Mouse (Mus musculus) layer of hippocampus, postnatal 36 days (tissue): ENCODE measurements at regions not wholly inside any gene's neighbourhood (a gene's known extent, or its start where the extent isn't known, plus 50 kb on each side); places are given as distances from the start of the nearest gene placed in this dataset.

Experiments
- DNase-seq, 2 experiments: peaks; one replicate each; pipeline ENCODE4 v3.0.0; 2022

DNA sequence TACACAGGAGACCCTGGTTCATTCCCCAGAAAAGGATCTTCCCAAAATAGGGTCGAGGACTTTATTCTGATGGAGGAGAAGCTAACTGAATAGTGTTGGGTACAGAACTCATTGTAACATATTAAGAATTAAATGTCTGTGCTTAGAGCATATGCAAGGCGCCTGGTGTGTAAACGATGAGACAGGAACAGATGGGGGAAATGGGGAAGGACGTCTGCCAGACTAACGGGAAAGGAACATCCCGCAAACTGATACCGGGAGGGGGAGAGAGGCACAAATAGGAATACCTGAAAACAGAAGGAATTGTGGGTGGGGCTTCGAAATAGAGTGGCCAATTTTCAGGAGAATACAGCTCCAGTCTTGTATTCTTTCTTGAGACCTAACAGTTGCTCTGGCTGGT is 268.6 kb upstream of the Tbx3 start:
- DNase-seq, result peak; percentile 44 to 53

DNA sequence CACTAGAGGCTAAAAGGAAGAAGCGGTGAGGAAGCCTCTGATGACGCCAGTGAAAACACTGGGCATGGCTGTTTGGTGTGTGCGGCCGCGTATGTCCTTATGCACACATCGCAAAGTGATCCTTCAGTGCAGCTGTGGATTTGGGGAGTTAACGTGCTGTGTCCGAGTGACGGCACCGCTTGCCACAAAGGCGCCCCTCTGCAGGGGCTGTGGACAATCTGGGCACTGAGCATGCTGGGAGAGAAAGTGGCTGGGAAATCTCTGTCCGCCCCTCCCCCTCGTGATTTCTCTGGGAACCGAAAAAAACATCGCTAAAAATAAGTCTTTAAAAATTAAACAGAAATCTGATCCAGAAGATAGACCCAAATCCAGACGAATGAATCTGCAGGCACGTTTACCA is 267.8 kb upstream of the Tbx3 start:
- peak; percentile 7 to 9 for DNase-seq

DNA sequence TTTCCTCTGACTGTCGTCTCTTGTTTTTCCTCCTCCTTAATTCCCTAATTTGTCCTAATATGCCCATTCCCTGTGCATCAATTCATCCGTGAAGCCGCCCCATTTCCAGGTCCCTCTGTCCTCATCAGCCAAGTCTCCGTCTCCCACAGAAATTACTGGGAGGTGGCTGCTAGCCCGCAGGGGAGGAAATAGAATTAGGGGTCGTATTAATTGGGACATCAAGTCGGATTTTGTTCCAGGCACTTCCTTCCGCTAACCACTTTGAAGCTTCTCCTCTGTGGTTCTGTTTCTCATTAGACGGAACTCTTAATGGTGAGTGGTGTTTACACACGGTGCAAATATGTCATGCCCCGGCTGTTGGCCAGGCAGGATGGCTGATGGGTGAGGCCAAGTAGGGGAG is 259.5 kb upstream of the Tbx3 start:
- no peak for DNase-seq

DNA sequence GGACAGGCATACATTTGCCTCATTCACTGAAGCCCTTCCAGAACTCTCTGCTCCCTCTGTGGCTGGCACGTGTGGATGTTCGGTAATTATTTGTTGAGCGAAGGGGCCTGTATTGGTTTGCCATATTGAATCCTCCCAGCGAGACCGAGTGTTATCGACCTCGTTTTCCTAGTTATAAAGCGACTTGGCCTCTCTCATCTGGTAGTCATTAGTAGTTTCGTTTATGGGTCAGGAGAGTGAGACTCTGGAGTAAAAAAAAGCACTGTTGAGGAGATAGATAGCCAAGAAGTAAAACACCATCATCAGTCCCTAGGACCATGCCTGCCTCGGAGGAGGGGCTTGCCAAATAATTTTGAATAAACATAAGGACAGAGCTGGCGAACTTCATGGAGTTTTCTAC is 254.6 kb upstream of the Tbx3 start:
- DNase-seq, result no peak

DNA sequence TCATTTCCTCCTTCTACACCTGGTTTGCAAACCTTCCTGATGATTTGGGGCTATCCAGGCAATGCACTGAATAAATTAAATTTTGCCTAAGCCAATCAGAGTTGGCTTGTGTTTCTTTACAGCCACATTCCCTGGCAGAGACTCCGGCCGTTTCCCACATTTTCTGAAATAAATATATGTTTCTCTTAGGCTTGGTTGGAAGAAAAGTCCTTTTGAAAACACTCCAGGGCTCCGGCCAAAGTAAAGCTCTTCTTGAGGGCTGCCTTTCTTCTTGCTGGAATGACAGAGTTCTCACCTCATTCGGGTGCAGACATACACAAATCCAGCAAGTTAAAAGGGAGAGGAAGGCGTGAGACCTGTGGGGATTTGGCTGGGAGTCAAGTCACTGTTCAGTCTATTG is 252.0 kb upstream of the Tbx3 start:
- DNase-seq, result no peak

DNA sequence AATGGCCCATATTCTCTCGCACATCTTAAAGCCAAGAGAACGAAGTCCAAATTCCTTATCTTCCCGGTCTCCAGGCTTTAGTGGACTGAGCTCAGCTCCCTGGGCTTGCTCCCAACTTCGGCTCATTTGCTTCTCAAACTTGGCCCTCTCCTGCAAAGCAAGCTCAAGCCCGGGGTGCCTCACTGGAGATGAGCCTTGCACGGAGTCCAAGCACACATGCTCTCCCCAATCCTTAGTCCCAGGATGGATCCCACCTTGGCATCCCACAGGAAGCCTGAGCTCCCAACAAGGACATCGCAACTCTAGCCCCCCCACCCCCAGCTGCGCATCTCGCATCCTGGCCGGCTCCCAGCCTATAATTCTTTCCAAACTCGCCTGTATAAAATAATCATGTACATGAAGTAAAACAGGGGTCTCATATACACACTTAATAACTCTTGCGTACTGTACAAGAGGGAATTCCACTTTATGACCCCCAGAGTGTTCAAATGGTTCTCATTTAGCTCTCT is 242.9 kb upstream of the Tbx3 start:
- no peak for DNase-seq

DNA sequence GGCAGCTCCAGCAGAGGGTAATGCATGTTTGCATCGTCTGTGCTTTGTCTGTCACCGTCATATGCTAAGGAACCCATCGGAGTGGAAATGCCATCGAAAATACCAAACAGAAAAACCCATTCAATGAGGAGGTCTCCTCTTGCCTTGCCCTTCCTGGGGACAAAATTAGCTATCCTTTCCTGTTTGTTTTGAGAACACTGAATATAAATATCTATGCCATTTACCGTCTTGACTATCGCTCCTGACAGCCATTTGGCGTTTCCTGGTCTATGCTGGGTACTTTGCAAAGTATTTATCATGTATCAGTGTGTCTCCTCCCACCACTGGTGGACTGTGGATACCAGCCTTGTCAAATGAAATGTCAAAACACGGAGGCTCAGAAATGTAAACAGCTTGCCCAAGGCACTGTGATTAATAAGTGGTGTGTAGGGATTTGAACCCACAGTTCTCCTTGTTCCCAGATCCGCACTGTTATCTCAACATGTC is 239.2 kb upstream of the Tbx3 start:
- DNase-seq, result no peak

DNA sequence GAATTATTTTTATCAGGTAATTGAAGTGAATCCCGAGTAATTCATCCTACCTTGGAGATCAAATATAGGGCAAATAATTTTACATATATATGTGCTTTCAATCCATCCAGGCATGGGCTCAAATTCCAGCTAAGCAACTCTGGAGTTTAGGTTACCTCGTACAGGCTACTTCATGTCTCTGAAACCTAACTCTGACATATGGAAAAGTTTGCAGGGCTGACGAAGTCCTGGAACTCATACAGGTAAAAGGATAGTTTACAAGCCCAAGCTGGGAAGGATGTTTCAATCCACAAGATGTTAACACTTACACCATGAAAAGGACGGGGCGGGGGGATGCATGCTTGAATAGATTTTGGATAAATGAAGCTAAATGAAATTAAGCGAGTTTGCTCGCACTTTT is 235.9 kb upstream of the Tbx3 start:
- no peak for DNase-seq

DNA sequence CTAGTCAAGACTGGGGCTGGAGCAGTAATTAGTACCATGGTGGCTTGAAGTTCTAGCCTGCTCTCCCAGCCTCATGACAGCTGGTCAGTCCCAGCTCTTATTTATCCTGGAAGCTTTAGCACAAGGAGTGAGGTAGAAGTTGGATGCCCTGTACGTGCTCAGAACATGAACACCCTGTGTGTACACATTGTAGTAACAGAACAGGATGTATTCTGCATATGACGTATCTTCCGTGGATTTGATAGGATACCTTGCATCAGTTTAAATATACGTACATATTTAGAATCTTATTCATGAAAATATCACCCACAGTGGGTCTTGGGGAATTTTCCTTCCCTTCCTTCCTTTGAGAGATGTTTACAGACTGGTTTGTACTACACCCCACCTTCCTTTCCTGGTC is 222.0 kb upstream of the Tbx3 start:
- no peak for DNase-seq

DNA sequence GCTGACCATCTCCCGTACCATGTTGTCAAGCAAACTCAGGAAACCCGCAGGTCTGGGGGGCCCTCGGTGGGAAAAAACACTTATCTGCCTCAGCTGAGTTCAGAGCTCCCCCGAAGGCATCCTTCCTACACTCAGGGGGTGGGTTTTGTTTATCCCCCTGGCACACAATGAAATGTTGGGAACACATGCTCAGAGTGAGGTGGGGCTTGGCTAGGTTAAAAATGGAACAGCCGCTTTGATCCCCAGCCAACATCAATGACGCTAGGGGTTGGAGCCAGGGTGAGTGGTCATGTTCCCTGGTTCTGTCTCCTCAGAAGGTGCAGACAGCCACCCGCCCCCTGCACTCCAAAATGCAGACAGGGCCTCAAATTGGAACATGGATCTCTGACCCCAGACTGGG is 221.3 kb upstream of the Tbx3 start:
- DNase-seq, result no peak

DNA sequence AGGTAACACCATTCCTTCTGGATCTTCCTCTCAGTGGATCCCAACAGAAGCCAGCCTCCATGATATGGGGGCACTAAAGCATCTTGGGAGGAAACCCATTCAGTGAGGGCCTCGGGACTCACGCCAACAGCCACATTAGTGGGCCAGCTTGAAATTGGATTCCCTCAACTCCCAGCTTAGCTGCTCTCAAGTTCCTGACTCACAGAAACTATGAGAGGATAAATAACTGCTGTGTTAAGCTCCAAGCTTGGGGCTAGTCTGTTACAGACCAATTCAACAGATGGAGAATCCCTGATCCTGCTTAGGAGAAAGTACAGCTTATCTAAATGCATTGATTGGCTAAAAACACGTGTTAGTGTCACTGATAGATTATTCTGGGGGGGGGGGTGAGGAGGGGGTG is 210.7 kb upstream of the Tbx3 start:
- DNase-seq, result no peak

DNA sequence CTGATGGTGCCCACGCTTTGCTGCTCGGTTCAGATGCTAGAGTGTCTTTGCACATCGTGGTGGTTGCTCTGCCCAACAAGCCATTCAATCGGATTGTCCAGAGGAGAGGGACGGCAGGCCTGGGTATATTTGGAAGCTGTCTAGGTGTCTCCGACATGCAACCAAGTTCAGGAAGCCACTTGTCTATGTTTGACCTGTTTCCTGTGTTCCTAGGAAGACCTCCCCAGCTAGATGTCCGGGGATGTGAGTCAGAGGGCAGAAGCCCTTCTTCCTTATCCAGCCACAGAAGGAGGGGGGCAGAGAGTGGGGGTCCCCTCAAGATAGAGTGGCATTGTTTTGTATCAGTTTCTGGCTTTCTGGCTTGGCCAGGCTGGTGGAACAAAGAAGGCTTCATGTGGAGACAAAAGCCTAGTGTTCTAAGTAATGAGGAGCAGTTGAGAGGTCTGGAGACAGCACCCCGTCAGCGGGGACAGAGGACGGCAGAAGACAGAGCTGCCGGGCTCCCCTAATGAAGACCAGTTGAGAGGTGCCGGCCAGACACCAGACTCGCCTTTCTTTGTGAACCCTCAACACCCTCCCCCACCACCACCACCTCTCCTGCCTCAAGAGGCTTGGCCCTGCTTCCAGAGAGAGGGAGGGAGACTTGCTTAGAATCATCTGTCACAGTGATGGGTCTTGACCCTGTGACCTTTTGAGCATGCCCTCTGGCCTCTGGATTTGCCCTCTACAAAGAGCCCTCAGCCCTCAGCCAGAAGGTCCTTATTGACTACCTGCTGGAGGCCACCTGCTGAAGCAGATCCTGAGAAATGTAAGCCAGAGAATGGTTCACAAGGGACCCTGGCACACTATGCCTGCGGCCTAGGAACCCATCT is 207.6 kb upstream of the Tbx3 start:
- DNase-seq, result no peak

DNA sequence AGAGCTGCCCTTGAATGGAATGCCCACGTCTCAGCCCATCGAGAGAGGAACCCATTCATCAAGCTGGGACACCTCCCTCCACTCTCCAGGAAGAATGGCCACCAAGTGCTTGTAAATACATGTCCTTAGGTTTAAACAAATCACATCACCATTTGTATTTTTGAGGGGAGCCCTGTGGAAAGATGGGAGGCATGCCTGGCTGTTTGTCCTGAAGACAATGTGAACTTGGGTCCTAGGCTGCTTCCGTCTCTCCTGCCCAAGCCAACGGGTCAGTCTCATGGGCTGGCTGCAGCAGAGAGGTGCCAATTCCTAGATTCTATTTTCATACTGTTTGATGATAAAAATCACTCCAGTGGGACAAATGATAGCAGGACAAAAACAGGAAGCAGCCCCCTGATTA is 205.9 kb upstream of the Tbx3 start:
- no peak for DNase-seq

DNA sequence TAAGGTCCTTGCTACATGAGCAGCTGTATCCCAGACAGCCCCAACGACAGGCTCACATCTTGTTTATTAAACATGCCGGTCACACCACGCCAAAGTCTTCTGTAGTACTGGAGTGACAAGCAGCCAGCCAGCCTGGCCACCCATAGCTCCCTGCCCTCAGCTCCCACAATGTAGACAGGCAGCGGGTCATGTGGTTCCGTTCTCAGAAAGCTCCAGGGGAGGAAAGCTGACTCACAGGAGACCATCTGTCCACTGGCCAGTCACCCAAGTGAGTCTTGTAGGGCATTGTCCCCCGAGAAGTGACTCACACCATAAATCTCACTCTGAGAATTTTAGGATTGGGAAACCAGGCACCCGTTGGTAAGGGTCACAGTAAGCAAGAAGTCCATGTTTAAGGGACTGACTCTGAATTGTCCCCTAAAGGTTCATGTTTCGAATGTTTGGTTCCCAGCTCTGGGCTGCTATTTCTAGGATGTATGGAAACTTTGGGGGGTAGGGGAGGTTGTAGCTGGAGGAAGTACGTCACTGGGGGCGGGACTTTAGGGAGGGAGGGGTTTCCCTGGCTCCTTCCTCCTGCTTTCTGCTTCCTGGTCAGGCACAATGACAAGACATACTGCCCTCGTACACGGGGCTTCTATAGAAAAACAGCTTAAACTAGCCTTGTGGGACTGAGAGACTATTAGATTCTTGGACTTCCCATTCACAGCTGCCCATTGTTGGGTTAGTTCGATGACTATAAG is 203.0 kb upstream of the Tbx3 start:
- no peak for DNase-seq

DNA sequence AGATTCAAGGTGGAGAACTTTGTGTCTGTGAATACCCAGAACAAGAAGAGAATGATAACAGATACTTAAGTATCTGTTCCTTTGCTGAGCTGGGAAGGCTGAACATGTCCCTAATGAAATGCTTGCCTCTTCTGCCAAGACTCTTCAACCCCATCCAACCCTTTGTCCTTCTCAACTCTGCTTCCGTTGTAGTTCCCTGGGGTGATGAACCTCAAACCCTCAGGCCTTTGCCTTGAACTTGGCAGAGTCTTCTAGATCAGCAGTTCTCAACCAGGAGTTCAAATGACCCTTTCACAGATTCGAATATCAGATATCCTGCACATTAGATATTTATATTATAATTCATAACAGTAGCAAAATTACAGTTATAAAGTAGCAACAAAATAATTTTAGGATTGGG is 192.5 kb upstream of the Tbx3 start:
- no peak for DNase-seq

DNA sequence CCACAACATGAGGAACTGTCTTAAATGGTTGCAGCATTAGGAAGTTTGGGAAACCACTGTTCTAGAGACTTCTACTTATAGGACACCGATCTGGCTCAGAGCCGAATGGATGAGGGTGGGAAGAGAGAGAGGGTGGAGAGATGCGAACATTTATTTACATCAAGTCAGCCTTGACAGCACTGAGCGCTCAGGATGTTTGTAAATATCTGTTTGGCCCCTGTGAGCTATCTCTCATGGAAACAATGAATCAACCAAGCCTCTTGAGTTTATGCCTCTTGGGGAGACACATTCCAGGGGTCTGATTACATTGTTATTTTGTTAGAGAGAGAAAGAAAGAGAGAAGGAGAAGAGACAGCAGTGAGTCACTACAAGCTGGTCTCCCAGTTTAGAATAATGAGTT is 192.1 kb upstream of the Tbx3 start:
- DNase-seq, result no peak

DNA sequence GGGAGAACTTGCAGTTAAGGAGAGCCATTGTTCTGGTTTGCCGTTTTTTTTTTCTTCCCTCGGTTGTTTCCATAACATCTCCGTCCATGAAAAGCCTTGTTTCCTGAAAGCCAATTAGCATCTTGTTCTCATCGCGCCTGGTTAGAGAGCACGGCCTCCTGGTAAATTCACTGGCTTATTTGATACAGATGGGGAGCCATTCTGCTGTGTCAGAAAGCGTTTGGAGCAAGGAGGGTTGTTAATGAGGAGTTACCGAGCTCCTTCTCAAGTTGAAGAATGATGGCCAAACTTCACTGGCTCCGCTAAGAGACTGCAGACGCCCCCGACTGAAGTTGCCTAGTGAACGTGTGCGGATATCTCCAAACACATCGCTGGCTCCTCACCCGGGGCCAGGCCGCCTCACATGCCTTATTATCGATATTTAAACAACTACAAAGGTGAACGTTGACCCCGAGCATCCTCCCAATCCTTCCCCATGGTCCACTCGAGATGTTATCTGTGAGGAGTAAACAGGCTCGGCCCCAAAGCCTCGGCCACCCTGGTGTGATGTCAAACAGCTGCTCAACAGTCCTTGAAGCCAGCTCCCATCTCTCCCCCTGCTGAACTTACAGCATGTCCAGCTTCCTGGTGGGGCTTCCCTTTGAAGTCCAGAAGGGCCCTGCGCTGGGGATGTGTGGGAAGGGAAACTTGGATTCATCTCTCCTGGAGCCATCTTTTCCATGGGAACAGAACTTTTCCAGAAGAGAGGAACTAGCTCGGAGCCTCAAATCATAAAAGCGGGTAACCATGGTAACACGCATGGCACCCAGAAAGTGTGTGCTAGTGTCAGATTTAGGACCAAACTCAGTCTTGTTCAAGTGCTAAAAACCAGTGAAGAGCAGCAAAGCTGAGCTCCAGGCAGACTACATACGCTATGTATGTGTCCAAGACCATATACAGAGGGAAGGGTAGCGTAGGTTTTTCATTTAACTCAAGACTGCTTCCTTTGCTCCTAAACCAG is 190.0 kb upstream of the Tbx3 start:
- DNase-seq, result peak; percentile 5 to 14

DNA sequence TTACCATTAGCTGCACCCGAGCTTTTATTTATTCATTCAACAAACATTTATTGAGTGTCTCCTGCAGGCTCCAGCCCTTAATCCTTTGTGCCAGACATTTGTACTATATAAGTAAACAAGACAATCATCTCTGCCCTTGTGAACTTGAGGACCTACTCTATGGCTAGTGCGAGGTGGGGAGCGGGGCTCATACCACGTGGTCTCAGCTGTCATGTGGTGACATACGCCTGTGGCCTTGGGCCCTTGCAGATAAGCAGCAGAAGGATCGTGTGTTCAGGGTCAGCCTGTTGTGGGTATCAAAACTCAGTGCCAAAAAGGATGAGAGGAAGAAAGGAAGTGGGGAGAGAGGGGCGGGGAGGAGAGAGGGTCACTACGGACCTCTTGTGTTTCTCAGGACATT is 186.8 kb upstream of the Tbx3 start:
- no peak for DNase-seq

DNA sequence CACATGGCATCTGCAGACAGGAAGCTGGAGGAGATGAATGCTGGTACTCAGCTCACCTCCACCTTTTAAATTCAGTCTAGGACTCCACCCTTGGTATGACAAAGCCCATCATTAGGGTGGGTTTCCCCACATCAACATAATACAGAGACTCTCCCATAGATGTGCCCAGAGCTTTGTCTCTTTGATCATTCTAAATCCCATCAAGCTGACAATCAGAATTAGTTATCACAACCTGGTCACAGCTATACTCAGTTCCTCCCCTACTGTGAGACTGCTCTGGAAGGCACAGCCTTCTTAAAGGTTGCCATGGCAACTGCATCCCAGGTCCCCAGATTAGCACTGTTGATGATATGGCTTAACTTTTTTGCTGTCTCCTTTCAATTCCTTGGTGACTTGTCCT is 184.3 kb upstream of the Tbx3 start:
- DNase-seq, result no peak

DNA sequence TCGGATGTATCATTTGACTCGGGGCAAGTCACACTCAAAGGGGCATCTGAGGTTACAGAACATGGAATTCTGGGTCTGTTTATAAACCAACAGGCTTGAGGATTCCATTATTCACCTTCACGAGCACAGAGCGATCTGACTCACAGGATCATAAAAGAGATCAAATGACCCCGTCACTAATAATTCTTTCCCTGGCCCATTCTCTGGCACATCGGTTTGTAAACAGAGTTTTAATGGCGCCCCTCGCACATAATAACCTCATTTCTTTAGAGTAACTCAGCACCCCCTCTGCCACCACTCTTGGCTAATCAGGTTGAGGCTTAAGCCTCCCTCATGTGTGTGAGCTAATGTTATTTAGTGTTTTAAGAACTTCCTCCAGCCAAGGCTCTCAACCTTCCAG is 183.3 kb upstream of the Tbx3 start:
- DNase-seq, result no peak

DNA sequence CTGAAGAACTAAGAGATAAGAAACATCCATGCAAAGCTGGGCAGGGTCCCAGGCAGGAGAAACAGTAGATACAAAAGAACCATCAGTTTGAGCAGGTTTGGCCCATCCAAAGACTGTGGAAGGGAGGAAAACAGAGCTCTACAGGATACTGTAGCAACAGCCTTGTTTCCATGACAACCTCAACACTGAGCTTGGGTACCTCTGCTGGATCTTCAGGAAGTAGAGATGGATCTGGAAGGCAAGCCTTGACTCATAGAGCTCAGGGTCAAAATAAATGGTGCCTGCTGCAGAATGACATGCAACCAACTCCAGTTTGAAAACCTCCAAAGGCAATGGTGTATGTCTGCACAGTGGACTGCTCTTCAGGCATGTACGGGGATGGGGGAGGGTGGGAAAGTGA is 173.0 kb upstream of the Tbx3 start:
- no peak for DNase-seq

DNA sequence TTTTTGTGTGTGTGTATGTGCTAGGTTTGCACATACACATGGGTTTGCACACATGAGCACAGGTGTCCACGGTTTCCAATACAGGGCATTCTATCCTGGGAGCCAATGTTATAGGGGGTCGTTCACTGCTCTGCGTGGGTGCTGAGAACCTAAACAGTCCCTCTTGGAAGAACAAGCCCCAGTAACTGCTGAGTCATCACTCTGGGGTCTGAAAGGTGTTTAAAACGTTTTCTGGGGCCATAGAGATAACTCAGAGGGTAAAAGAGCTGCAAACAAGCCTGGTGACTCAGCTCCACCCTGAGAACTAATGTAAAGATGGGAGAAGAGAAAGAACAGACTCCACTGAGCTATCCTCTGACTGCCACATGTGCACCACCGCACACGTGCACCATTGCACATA is 172.0 kb upstream of the Tbx3 start:
- DNase-seq, result no peak

DNA sequence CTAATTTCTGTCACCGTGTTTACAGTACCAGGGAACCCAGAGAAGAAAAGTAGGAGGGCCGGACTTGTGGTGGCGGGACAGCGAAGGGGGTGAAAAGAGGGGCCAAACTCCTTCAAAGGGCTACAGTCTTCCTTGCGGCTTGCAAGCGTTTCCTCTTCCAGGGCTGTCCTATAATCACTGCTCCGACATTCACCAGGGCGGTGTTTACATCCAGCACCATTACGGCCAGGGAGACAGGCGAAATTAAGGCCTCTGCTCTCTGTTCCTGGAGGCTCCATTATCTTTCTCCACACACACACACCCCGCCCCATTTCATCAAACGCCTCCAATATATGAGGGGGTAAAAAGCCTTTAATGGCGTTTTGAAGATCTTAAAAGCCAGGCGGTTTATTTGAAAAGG is 162.8 kb upstream of the Tbx3 start:
- DNase-seq, result no peak
